ENCODE assay signal across 9 mouse cellular contexts in the genomic region with DNA sequence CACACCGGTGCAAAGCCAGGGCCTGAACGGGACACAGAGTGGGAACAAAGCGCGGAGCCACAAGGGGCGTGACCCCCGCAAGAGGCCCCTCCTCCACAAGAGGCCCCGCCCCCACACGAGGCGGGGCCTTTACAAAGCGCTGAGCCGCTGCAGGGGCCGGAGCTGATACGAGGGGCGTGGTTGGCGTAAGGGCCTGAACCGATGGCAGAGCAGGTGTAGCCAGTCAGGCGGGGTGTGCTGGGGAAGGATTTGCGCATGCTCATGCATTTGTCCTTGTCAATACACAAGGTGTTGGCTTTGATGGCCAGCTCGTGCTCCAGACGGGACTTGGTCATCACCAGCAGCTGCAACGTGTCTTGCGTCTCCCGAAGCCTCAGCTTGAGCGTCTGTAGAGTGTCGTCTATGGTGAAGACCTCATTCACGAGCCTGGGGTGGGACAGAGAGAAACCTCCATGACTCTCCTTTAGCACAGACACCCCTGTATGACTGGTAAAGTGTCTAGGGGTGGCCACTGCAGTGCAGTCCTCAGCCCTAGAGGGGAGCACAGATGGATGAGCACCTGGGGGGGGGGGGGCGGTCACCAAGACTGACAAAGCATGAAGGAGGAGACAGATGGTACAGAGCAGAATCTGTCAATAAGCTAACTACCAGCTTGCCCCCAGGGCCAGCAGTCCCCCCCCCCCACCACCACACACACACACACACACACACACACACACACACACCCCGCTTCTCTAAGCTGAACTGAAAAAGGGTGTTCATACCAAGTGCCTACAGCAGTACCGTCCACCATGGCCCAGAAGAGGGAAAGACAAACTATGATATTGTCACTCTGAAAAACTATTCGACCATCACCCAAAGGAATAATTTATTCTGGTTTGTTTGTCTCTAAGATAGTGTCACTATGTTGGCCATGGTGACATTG. TPM values are rescaled to one million over a fixed set of nuclear protein-coding genes. Genes with fewer than 3 reads are reported as not detected.
DNase-seq lines count a peak whose midpoint lies in the region; ATAC-seq and TF ChIP-seq lines count a peak whose summit lies in the region.
"Had no signal": no experiment of that assay in that cellular context is flagged by ENCODE, and none has a peak within 500 bp of the region (broad histone marks: within the 10 kb centered on the region; RNA-seq: fewer than 3 reads in every experiment).

No protein-coding gene starts in this region.

- no peaks in the 10 kb centered on the region for H3K9me3 ChIP-seq in liver, embryonic 14.5 days (ENCODE audit: control insufficient read depth, low read length)

- no peaks in the 10 kb centered on the region for H3K36me3 ChIP-seq in liver, embryonic 14.5 days (replicated peaks; ENCODE audit: control insufficient read depth, insufficient read depth, low read depth)

- peak; percentile 40 to 51 for DNase-seq in cerebellum, postnatal 14 days
- no peak for DNase-seq in cerebellum, postnatal 36 days
- DNase-seq in embryo, embryonic 9.5 days (ENCODE audit: extremely low spot score), result peak; percentile 86
- peak; percentile 47 for DNase-seq in hindlimb bud, embryonic 11.5 days (ENCODE audit: extremely low spot score, low read depth, low spot score)
- DNase-seq in liver, embryonic 14.5 days (ENCODE audit: low read depth in 3 of 3, low spot score in 3 of 3), result peak; percentile 61 to 75 (median 69)
- DNase-seq in neural tube, embryonic 10.5 days (ENCODE audit: extremely low spot score, low spot score), result peak; percentile 73
- DNase-seq in urinary bladder, adult 2 months (ENCODE audit: low spot score), result peak; percentile 48
- DNase-seq in right cerebral cortex, adult 18-20 months, result no peak

- no peak overlapping the region for H3K27ac ChIP-seq in liver, embryonic 14.5 days

- no peak for TF ChIP-seq CTCF in liver, embryonic 14.5 days (IDR thresholded peaks at IDR 0.05; ENCODE audit: low read depth)

- no peak for TF ChIP-seq EP300 in liver, embryonic 14.5 days (IDR thresholded peaks at IDR 0.05; ENCODE audit: low read depth)

- H3K4me2 ChIP-seq in liver, embryonic 14.5 days (ENCODE audit: low read depth), result peak overlapping the region; percentile 31

- H3K9ac ChIP-seq in liver, embryonic 14.5 days (replicated peaks), result no peak overlapping the region

- WGBS in liver, embryonic 14.5 days (ENCODE audit: insufficient replicate concordance), result 14% methylated on average over 29 of the region's 30 CpGs

- peak overlapping the region in 1 of 2 experiments; percentile 18; a peak in 2 of 4 replicates for H3K4me3 ChIP-seq in liver, embryonic 14.5 days (ENCODE audit: insufficient read depth in 1 of 2, low read depth in 2 of 2, low read length in 2 of 2)

- H3K27me3 ChIP-seq in liver, embryonic 14.5 days (ENCODE audit: control insufficient read depth, insufficient read depth, low read length), result no peaks in the 10 kb centered on the region
- H3K27me3 ChIP-seq: CH12.LX had no signal

- ATAC-seq in liver, embryonic 14.5 days (ENCODE audit: insufficient read depth), result peak; percentile 96

- peaks cover 4 to 17% of the 10 kb centered on the region in 2 experiments; a peak in 2 of 4 replicates for H3K4me1 ChIP-seq in liver, embryonic 14.5 days (replicated peaks; ENCODE audit: control insufficient read depth in 2 of 2, insufficient read depth in 2 of 2, low read length in 1 of 2)

RNA-seq across cellular contexts. Expression of a gene that starts 37.0 kb away (rescaled TPM):
- polyA plus RNA-seq in liver, embryonic 14.5 days (2012; rRNA removed), result 0.13 and 0.15 TPM in 2 replicates
- 0.10 TPM in 2 replicates for polyA plus RNA-seq in liver, embryonic 14.5 days (2014; fragmentation: Nextera tagmentation; extraction: Ambion mirVana)
- polyA plus RNA-seq in urinary bladder, adult 2 months (2012; rRNA removed), result 1.3 and 1.4 TPM in 2 replicates

RNA-seq across cellular contexts. Expression of a gene that starts 44.5 kb away (rescaled TPM):
- polyA plus RNA-seq in liver, embryonic 14.5 days (2012; rRNA removed), result 3.9 and 4.3 TPM in 2 replicates
- polyA plus RNA-seq in liver, embryonic 14.5 days (2014; fragmentation: Nextera tagmentation; extraction: Ambion mirVana), result 3.8 and 4.0 TPM in 2 replicates
- 87.9 and 90.7 TPM in 2 replicates for polyA plus RNA-seq in urinary bladder, adult 2 months (2012; rRNA removed)

RNA-seq across cellular contexts. Expression of a gene that starts 53.5 kb away (rescaled TPM):
- polyA plus RNA-seq in liver, embryonic 14.5 days (2012; rRNA removed), result 15.2 and 20.2 TPM in 2 replicates
- 31.6 and 34.4 TPM in 2 replicates for polyA plus RNA-seq in liver, embryonic 14.5 days (2014; fragmentation: Nextera tagmentation; extraction: Ambion mirVana)
- polyA plus RNA-seq in urinary bladder, adult 2 months (2012; rRNA removed), result 24.2 and 31.7 TPM in 2 replicates

Comparison
In these comparisons a context has a peak if more than half of its experiments do, and no peak if none do; other contexts are left out.
1. DNase-seq: peak in cerebellum, postnatal 14 days (2 of 2), embryo, embryonic 9.5 days (single experiment), hindlimb bud, embryonic 11.5 days (single experiment), liver, embryonic 14.5 days (3 of 3), neural tube, embryonic 10.5 days (single experiment) and urinary bladder, adult 2 months (single experiment); none in cerebellum, postnatal 36 days (0 of 2) and right cerebral cortex, adult 18-20 months (single experiment).
2. RNA of a gene that starts 44.5 kb away (polyA plus RNA-seq): 87.9 to 90.7 TPM in urinary bladder, adult 2 months; 3.8 to 4.3 TPM in liver, embryonic 14.5 days; every median in the first group is over 10 times any median in the second.